Mouse (Mus musculus): ENCODE results near the gene Phc2. TPM values are rescaled to one million over a fixed set of nuclear protein-coding genes. Genes with fewer than 3 reads are reported as not detected.

Phc2 gene
- polyA plus RNA-seq, 1 experiment = 18.9 TPM

Other genes with a start within 250 kb of the Phc2 start
- 0.44 and 0.96 TPM in 2 replicates for gene Zscan20, start 44.6 kb upstream of the Phc2 start, polyA plus RNA-seq (2012; ENCODE audit: insufficient read depth, insufficient read length, missing spikeins)
- gene Tlr12, start 36.1 kb upstream of the Phc2 start, polyA plus RNA-seq (2012; ENCODE audit: insufficient read depth, insufficient read length, missing spikeins) = not detected in 2 replicates
- gene A3galt2, start 100.7 kb downstream of the Phc2 start, polyA plus RNA-seq (2012; ENCODE audit: insufficient read depth, insufficient read length, missing spikeins) = not detected in 2 replicates
- gene Zfp362, start 151.3 kb downstream of the Phc2 start, polyA plus RNA-seq (2012; ENCODE audit: insufficient read depth, insufficient read length, missing spikeins) = 6.6 and 8.2 TPM in 2 replicates
- gene Trim62, start 228.9 kb downstream of the Phc2 start, polyA plus RNA-seq (2012; ENCODE audit: insufficient read depth, insufficient read length, missing spikeins) = 0.40 and 0.50 TPM in 2 replicates

Data from brown adipose tissue, adult 24 weeks (tissue).